Mouse (Mus musculus) c-Kit-positive CD71-negative TER-119-negative erythroid progenitor cells, embryonic 14.5 days (primary cell): ENCODE results near the gene Oas1d.
A peak's percentile ranks its signal among the peaks of the same experiment; 100 is the strongest.
"Not testable (repeated sequence)": the region's sequence is repeated elsewhere in the genome, so short reads cannot be mapped to it uniquely, and the experiment has no call there.

Experiments
- DNase-seq: peaks from one replicate; pipeline ENCODE4 v3.0.0-alpha.2; 2013; ENCODE audit warnings: low read depth

Oas1d gene

DNA sequence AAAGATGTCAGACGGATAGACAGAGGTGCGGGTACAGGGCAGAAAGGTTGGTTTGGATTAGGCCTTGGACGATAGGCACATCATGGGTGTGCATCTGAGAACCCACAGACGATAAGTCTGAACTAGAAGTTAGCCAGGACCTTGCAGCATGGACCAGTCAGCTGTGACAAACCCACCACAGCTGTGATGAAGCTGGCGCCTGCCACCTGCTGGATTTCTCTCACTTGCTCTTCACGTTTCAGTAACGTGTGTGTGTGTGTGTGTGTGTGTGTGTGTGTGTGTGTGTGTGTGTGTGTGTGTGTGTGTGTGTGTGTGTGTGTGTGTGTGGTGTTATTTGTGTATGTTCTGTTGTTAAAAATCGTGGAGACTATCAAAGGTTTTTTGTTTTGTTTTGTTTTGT, at the start of gene Oas1d:
Gene Oas1d, plus strand, starts transcription at position 333 of the 400 bp plus-strand sequence.
- DNase-seq: not testable (repeated sequence)

DNA sequence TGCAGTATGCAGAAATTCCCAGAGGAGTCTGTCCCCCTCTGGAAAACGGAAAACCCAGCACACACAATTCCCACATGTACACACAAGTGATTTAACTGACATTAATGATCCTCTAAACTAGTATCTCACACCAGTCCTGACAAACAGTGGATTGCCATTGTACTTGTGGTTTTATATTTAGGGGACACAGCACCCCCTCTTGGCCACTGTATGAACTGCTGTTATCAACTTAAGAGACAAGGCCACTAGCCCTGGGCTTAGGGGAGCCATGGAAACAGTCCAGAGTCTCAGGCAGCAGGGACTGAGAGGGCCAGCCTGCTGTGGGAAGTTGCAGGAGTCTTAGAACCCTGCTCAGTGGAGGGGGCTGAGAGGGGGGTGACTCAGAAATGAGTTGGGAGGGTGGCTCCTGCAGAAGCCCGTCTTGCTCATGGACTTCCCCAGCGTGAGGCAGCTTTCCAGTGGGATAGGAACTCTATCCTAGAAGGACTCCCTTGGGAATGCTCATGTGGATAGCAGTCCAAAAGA, 48.9 kb upstream of the Oas1d start:
- DNase-seq: peak; percentile 29

DNA sequence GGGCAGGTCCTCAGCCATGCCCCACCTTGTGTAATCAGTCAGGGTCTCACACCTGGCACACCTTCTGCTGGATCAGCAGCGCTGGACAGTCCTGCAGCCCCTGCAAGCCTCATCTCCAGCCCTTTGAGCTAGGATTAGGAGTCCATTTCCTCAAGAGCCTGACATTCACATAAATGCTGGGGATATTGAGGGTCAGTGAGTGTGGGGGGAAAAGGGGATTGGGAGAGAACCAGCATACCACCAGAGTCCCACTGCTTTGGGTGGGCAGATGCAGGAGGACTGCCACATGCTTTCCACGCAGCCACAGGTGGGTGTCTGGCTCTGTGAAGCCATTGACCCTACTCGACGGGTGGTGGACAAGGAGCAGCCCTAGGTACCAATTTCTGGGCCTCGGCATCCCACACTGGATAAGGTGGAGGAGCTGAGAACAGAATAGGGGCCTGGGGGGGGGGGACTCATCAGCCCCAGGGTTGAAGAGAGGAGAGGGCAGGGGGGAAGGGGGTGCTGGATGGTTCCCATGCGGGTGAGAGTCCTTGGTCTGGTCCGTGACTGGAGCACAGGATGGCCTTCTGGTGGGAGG, 44.8 kb upstream of the Oas1d start:
- DNase-seq: no peak

DNA sequence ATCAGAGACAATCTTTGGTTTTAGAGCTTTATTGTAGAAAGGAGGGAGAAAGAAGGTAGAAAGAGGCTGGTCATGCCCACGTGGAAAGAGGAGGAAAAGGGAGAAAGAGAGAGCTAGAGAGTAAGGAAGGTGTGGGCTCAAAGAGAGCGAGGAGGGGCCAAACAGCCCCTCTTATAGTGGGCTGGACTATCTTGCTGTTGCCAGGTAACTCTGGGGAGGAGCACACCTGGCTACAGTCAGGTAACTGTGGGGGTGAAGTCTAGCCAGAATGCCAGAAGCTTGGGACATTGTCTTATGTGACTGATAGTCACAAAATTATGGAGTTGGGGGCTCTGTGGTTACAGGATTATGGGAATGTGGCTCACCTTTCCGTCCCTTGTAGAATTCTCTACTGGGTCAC, 44.3 kb upstream of the Oas1d start:
- DNase-seq: no peak

DNA sequence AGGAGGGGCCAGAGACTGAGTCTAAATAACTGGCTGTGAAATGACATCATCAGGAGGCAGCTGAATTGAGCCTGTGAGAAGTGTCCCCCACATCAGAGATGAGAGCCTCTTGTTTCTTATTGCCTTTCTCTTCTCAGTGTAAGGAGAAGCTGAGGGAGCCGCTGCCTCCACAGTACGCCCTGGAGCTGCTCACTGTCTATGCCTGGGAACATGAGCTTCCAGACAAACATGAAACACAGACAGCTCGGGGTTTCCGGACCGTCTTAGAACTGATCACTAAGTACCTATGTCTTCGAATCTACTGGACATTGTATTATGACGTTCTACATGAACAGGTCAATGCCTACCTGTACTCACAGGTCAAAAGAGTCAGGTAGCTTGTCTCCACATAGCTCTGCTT, 43.6 kb upstream of the Oas1d start:
- no peak for DNase-seq

DNA sequence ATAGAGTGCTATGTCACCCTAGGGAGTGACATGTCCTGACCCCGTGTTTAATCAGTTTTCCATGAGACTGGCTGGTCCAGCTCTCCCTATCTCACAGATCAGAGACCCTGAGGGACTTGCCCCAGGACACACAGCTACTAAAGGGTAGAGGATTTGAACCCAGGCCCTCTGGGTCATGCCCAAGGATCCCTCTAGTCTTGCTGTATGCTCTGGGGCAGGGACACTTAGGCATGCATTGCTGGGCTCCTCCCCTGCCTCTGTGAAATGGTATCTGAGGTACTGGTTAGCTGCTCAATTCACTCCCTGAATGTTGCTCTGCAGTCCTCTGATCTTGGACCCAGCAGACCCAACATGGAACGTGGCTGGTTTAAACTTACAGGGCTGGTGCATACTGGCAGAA, 42.9 kb upstream of the Oas1d start:
- DNase-seq: no peak

DNA sequence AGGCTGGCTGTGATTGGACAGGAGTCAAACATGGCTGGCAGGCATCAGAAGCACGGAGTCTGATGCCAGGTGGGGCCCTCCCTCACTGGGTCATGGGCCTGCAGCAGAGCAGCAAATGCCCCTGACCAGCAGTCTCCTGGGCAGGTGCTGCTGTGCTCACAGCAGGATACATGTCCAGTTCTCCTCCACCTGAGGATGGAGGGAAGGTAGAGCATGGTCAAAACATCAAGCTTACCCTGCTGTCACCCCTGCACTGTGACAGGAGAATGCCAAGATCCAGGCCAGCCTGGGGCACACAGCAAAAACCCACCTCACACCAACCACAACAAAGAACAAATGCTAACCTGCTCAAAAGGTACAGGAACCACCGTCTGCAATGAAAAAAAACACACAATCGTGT, 37.5 kb upstream of the Oas1d start:
- DNase-seq: not testable (repeated sequence)

DNA sequence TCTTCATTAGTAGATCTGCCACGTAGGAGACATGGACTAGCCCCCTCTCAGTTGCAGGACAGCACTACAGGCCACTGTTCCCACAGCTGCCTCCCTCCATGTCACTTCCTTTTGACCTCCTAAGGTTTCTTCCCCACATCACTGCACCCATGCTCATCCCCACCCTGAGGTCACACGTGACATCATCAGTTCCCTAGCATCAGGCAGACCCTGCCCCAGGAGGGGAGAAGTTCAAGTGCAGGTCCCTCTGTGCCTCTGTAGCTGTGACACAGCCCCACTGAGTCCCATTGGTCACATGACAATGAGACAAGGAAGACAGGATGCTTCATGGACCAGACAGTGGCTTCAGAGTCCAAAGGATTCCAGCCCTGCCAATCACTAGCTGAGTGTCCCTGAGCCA, 36.9 kb upstream of the Oas1d start:
- DNase-seq: not testable (repeated sequence)

DNA sequence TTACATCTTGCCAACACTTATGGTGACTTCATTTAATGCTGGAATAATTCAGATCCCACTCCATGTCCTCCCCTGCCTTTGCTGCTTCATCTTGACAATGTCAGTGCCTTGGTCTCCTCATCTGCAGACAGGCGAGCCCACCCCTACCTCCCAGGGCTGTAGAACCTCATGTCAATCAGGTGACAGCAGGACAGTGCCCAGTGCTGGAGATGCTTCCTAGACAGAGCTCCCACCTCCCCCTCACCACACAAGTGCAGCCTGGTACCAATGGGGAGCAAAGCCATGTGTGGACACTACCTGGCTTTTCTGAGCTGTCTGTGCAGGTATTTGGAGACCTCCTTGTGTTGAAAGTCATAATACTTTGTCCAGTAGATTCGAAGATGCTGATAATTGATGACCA, 35.5 kb upstream of the Oas1d start:
- not testable (repeated sequence) for DNase-seq

DNA sequence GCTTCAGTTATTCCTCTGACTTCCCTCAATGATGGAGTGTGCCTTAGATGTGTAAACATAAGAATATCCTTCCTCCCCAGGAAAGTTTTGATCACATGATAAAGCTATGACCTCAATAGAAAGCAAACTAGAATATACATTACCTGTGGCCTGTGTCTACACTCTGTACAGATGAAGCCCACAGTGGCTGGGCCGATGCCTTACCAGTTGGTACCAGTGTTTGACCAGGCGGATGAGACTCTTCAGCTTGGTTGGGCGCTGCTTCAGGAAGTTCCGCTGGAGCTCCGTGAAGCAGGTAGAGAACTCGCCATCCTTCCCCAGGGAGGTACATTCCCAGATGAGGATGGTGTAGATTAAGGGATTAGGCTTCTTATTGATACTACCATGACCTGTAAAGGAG, 32.7 kb upstream of the Oas1d start:
- DNase-seq: not testable (repeated sequence)

DNA sequence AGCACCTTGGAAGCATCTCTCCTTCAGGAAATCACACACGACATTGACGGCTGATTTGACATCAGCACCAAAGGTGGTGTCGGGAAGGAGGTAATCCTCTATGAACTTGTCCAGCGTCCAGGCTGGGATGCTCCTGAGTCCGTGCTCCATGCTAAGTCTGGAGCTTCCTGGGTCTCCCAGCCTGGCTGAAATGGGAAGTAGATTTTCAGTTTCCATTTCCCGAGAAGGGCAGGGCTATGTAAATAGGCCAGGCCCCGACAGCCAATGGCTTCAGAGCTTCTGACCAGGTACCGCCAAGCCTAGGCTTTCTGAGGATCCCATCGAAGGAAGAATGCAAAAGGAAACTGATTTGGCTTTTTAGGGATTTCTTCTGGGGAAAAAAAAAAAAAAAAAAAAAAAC, 26.9 kb upstream of the Oas1d start, which contains the start of gene Oas1g:
Gene Oas1g, minus strand, starts transcription at position 201 of the 400 bp plus-strand sequence.
- not testable (repeated sequence) for DNase-seq

DNA sequence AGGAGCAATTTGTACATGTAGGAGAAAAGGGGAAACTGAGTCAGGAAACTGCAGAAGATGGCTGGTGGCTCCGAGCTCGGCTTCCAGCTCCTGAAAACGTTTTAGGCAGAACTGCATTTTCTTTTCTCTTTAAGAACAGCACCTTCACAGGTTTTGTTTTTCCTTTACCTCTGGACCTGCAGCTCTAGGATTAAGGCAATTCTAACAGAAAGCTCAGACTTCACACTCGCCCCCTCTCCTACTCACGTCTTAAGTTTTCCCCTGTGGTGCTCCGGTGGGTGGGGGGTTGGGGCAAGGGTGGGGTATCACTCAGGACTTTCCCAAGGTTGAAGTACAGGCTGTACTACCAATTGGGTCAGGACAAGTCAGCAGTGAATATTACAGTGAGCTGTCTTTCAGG, 26.5 kb upstream of the Oas1d start:
- DNase-seq: no peak

DNA sequence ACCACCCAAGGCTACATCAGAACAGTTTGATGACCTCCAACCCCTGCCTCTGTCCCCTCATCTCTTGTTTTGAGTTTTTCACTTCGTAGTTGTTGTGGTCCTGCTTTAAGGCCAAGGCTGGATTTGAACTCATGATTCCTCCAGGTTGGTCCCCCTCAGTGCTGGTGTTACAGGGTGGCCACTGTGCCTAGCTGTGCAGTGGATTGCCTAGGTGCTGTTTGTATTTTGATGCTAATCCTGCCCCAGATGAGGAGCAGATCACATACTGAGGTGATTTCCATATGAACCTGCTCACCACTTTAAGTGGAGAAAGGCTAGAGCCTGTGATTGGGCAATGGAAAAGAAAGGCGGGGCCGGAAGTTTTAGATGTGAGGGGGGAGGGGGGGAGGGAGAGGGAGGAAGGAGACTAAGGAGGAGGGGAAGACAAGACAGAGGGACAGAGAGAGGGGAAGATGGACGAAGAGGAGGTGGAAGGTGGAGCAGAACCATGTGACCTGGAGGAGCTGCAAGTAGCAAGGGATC, 26.0 kb upstream of the Oas1d start:
- not testable (repeated sequence) for DNase-seq

DNA sequence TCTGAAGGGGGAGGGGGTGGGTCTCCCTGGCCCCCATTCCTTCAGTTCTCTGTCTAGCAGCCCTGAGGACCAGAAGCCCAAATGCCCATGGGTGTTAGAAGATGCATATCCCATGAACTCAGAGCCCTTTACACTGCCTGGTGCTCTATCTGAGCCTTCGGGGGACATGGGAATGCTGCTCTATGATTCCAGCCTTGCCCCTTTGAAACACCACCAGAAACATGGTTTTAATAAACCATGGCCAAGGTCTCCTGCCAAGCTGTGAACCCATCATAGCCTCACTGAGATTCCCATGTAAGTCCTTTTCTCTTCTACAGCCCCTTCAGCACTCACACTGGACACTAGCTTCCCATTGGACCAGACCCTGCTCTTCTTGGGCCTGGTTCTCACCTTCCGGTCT, 24.3 kb upstream of the Oas1d start:
- no peak for DNase-seq

DNA sequence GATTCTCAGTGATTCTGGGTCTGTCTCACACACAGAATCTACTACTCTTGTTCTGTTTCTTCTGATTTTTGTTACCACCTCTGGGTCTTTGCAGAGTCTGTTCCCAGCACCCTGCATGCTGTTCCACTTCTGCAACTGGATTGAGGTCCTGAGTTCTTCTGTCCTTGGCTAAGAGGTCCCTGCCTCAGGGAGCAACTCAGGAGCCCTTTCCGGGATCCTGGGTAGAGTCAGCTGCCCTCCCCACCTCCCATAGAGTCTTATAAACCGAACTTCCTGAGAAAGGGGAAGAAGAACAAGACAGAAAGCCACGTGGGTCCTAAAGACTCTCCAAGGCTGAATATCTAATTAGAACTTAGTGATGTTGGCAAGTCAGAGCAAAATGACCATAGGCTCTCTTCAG, 23.3 kb upstream of the Oas1d start:
- no peak for DNase-seq

DNA sequence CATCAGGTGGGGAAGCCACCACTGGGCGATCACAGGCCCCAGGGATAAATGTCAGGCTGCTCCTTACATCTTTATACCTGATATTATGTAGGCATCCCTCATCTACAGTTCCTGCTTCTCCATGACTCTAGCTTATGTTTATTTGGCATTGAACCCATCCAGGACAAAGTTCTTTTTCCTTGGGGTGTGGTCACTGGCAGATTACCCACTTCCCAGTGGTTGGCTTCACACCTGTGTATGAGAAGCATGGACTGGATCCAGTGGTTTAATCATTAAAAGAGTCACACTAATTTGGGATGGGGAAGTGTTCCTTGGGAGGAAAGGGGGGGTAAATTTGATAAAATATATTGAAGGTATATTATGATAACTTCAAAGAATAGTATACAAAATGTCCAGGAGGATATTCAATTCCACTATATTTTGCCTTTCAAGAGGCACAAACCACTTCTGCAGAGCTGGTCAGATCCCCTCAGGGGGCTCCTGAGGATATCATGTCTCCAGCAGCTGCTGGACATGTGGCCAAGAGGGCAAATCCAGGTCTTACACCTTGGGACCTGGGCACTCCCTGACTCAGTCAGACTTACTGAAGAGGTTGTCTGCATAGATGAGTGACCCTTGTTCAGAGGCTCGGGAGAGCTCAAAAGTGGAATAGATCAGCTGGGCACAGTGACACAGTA, 22.6 kb upstream of the Oas1d start:
- not testable (repeated sequence) for DNase-seq

DNA sequence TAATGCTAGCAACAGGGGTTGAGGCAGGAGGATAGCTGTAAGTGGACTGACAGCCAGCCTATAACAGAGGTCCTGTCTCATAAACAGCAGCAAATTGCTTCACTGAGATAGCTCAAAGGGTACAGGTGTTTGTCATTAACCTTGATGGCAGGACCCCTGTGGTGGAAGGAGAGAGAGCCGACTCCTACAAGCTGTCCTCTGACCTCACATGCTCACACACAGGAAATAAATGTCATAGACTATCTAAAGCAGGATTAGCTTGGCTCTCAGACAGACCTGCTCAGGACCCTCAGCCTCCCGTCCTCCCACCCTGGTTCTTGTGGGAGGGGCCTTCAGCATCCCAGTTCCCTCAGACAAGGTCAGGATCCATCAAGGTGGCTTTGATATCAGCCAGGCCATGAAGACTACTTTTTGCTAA, 22.1 kb upstream of the Oas1d start:
- DNase-seq: no peak

DNA sequence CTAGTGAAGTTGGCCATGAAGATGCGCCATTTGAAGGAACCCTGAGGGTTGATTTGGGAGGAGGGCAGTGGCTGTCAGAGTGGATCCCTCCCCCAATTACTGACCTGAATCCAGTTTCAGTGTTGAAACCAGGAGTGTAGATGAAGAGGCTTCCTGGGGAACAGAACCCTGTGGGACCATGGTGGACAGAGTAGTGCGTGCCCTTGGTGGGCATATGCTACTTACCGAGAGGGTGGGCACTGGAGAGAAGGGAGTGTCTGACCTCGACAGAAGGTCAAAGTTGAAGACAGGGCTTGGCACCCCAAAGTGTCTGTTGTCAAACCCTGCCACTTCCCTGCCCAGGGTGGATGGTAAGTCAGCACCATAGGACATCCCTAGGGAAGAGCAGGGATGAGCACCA, 20.5 kb upstream of the Oas1d start:
- not testable (repeated sequence) for DNase-seq

DNA sequence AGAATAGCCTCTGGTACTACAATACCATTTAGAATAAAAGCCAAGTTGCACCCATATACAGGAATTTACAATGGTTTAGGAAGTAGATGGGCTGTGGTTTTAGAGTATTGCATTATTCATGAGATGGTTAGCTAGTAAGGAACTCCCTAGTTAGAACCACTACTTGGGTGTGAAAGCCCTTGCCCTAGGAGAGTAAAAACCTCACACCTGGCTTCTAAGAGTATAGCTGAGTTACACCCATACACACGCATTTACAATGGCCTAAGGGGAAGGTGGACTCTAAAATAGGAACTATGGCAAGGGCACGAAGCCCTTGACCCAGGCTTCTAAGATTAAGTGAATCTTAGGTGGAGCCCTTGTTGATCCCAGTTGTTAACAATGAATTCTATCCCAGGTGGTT, 19.6 kb upstream of the Oas1d start:
- not testable (repeated sequence) for DNase-seq

DNA sequence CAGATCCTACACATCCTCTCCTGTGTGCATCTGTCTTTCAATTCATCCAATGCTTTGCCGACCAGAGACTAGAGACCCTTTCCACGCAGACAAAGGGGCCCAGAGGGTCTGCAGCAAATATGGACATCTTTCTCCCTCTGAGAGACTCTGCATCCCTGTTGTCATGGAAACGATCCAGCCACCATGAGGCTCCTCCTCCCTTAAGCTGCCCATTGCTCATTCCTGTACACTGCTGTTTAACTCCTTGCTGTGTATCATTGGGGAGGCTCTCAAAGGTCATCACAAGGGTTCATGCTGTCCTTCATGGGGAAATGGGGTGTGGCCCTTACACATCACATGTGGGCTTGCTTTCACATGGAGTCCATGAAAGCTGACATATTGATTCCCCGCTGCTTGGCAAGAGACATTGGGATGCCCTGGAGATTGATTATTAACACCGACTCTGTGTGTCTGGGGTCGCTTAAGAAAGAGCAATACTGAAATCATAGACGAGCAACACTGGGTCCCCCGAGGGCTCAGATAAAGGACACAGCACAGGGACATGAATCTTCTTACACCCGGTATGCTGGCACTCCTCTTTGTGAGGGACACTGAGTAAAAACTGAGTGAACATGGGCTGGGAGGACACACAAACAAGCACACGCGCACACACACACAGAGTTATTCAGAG, 19.0 kb upstream of the Oas1d start:
- DNase-seq: no peak

DNA sequence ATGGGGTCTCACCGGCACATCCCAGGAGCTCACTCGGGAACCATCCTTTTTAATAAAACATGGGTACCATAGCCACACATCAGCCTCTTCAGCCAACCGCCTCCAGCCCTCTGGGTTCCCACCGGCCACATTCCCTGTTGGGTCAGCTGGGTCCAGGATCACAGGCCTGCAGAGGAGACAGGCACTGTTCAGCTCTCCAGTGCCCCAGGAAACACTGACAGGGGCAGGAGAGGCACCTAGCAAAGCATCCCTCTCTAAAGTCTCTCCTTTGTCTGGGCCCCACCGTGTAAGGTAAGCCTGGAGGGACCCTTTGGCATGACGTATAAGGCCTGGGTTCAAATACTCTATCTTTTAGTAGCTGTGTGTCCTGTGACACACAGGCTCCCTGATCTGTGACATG, 16.0 kb upstream of the Oas1d start:
- no peak for DNase-seq

DNA sequence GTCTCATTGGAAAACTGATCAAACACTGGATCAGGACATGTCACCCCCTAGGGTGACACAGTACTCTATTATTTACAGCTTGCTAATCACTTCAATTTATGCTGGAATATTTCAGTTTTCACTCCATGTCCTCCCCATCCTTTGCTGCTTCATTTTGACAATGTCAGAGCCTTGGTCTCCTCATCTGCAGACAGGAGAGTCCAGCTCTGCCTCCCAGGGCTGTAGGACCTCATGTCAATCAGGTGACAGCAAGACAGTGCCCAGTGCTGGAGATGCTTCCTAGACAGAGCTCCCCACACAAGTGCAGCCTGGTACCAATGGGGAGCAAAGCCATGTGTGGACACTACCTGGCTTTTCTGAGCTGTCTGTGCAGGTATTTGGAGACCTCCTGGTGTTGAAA, 15.6 kb upstream of the Oas1d start:
- DNase-seq: no peak

DNA sequence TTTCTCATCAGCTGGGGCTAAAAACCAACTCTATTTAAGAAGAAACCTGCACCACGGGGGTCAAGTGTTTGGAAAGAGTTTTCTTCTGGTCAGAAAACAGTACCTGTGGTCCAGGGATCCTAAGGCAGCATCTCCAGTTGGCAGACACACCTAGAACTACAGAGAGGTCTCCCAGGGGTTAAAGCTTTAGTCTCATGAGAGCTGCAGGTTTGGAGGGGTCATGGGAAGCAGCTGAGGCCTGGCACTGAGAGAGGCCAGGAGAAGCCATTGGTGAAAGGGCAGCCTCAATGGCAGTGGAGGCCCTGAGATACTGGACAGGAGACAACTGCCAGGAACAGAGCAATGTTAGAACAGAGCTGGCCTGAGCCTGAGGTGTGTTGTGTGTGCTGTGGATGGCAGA, 13.7 kb upstream of the Oas1d start:
- DNase-seq: no peak
